Comparison of ENCODE assay signal across 8 mouse cellular contexts in the genomic region with DNA sequence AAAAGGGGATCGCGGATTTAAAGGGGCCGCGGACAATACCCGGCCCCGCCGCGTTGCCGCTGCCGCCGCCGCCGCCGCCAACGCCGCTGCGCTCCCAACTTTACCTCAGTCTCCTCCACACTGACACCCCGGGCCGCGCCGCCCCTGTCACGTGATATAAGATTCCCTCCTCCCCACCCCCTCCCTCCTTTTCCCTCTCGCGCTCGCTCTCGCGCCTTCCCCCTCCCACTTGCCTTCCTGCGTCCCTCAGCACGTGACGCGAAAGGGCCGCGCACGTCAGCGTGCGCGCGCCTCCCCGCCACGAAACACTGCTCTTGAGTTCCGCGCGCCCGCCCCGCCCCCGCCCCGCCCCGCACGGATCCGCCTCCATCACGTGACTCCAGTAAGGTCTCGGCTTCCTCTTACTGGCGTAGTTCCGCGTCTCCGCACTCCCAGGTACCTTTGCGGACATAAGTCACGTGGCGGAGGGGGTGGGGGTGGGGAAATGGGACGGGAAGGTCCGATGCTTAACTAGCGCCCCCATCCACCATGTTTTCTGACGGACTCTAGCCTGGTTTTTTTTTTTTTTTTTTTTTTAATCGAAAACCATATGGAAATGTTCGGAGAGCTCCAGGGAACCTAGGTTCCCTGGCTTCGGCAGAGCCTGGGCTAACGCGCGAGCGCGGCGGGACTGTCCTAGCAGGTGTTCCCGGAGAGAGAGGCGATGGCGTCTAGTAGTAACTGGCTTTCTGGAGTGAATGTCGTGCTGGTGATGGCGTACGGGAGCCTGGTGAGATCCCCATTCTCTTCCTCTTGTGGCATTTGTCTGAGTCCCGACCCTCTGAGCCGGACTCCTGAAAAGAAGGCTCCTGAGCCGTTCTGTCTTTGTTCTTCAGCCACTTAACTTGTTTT. TPM values are rescaled to one million over a fixed set of nuclear protein-coding genes. Genes with fewer than 3 reads are reported as not detected.
DNase-seq lines count a peak whose midpoint lies in the region; ATAC-seq lines count a peak whose summit lies in the region.

A gene (minus strand): TSS at position 278 of the 891 bp plus-strand sequence.

- no peaks in the 10 kb centered on the region for H3K27me3 ChIP-seq in intestine, embryonic 14.5 days (replicated peaks; ENCODE audit: control insufficient read depth, insufficient read depth, low read length)

- peak; percentile 94 for ATAC-seq in intestine, embryonic 14.5 days (replicated peaks; ENCODE audit: low FRiP score, low TSS enrichment, low read depth)

- H3K27ac ChIP-seq in intestine, embryonic 14.5 days (ENCODE audit: low read depth), result peak within 1 kb of the TSS; percentile 95

- no peaks in the 10 kb centered on the region for H3K9me3 ChIP-seq in intestine, embryonic 14.5 days (ENCODE audit: control insufficient read depth, low read length)

- peak within 1 kb of the TSS; percentile 97 for H3K9ac ChIP-seq in intestine, embryonic 14.5 days (ENCODE audit: low read length)

- peaks cover 30% of the 10 kb centered on the region for H3K36me3 ChIP-seq in intestine, embryonic 14.5 days (ENCODE audit: control insufficient read depth, insufficient read depth, low read length)

- peaks cover 18% of the 10 kb centered on the region for H3K4me1 ChIP-seq in intestine, embryonic 14.5 days (replicated peaks; ENCODE audit: control insufficient read depth, insufficient read depth, low read length)

- peak within 1 kb of the TSS; percentile 72 for H3K4me2 ChIP-seq in intestine, embryonic 14.5 days (ENCODE audit: low read length)

- WGBS in intestine, embryonic 14.5 days, result under 1% methylated on average over 81 of the region's 81 CpGs

- peak; percentile 86 to 87 for DNase-seq in adrenal gland, adult 18-20 months (ENCODE audit: low spot score in 2 of 2)
- DNase-seq in embryo, embryonic 11 days, result peak; percentile 99
- peak; percentile 98 for DNase-seq in gastrocnemius, postnatal 25 days
- DNase-seq in intestine, embryonic 14.5 days (ENCODE audit: low spot score), result peak; percentile 97
- peak; percentile 94 to 96 for DNase-seq in left cerebral cortex, postnatal 14 days (ENCODE audit: low spot score in 2 of 2)
- peak; percentile 100 for DNase-seq in mesoderm, embryonic 11.5 days (ENCODE audit: low read depth, low spot score)
- DNase-seq in right cerebral cortex, postnatal 36 days (ENCODE audit: low spot score in 2 of 2), result peak; percentile 93 to 95
- peak; percentile 100 for DNase-seq in yolk sac, embryonic 10.5 days (ENCODE audit: low spot score)

- peak within 1 kb of the TSS; percentile 93 for H3K4me3 ChIP-seq in intestine, embryonic 14.5 days (ENCODE audit: low read depth, low read length)

- intact Hi-C loops in left cerebral cortex, postnatal 14 days (cut with DNase I), result no loop called here

RNA-seq across cellular contexts. Expression of the gene that starts here (rescaled TPM):
- total RNA-seq in adrenal gland, adult 18-20 months (2021), result 100 to 1,000 TPM; 142 to 156 TPM
- total RNA-seq in gastrocnemius, postnatal 25 days (2021), result 10 to 100 TPM; 79.1 to 79.3 TPM
- 214 and 227 TPM in 2 replicates for polyA plus RNA-seq in intestine, embryonic 14.5 days (2014; fragmentation: Nextera tagmentation; extraction: Ambion mirVana)
- total RNA-seq in left cerebral cortex, postnatal 14 days (2021), result 100 to 1,000 TPM; 191 to 205 TPM

Comparison
In these comparisons a context has a peak if more than half of its experiments do, and no peak if none do; other contexts are left out.
1. Peak in every context shown above with its lines: DNase-seq, ATAC-seq, H3K4me3 ChIP-seq and H3K27ac ChIP-seq.